Mouse (Mus musculus) heart, postnatal 0 days (tissue): ENCODE data around the gene Rhoj.

ENCODE experiments used
- CTCF ChIP-seq: IDR thresholded peaks from 2 replicates; pipeline ENCODE4 v1.5.1; 2016; ENCODE audit warnings: antibody characterized with exemption, control low read depth, low read depth
- EP300 ChIP-seq: IDR thresholded peaks from 2 replicates; pipeline ENCODE4 v1.6.1; 2016; ENCODE audit warnings: antibody characterized with exemption, low read depth

DNA sequence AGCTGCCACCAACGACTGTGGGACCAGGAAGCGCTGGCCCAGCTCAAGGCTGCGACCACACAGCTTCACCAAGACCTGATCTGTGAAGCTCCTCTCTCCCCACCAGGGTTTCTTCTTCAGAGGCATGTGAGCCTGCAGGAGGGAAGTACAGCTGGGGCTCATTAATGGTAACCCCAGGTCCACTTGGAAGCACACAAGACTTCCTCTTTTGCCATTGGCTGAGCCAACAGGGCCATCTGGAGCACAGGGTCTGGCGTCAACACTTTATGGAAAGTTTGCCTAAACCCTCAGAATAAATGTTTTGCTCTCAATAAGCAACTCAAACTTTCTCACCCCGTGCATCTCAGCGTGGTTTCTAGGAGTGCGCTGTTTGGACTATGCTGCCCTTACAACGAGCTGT, 79.0 kb downstream of the Rhoj start:
- TF ChIP-seq CTCF (no peak), EP300 (no peak)
